Mouse (Mus musculus) CD4-positive, CD25-positive, alpha-beta regulatory T cell (primary cell): ENCODE data around the gene Olfr1413. TPM values are rescaled to one million over a fixed set of nuclear protein-coding genes. Genes with fewer than 3 reads are reported as not detected.

Experiments used
- polyA plus RNA-seq: library from polyadenylated mRNA; unstranded; fragments of 100-300 nt; shearing (Covaris generic); gene quantifications from one replicate; pipeline ENCODE4 v1.2.1, GENCODE M21; 2017

Gene Olfr1413
- polyA plus RNA-seq, result not detected

GRCm38 (mm10) chr1:92571022-92571421, at the start of gene Olfr1413:
Gene Olfr1413 (plus strand): TSS chr1:92571322.

GRCm38 (mm10) chr1:92585479-92585878, 14.4 kb downstream of the Olfr1413 start, which contains the start of gene Olfr1412:
Gene Olfr1412 (plus strand): TSS chr1:92585779.

GRCm38 (mm10) chr1:92594111-92594510, 23.0 kb downstream of the Olfr1413 start, which contains the start of gene Olfr1411:
Gene Olfr1411 (plus strand): TSS chr1:92594411.

GRCm38 (mm10) chr1:92605482-92605881, 34.4 kb downstream of the Olfr1413 start, which contains the start of gene Olfr1410:
Gene Olfr1410 (plus strand): TSS chr1:92605782.

GRCm38 (mm10) chr1:92617488-92617887, 46.4 kb downstream of the Olfr1413 start, which contains the start of gene Olfr12:
Gene Olfr12 (plus strand): TSS chr1:92617788.

Other genes starting within 250 kb of the Olfr1413 start
- gene Ndufa10, start 97.5 kb upstream of the Olfr1413 start, polyA plus RNA-seq, result 233 TPM
- gene Olfr1416, start 86.2 kb upstream of the Olfr1413 start, polyA plus RNA-seq, result not detected
- not detected for gene Olfr1415, start 75.2 kb upstream of the Olfr1413 start, polyA plus RNA-seq
- not detected for gene Olfr1414, start 52.7 kb upstream of the Olfr1413 start, polyA plus RNA-seq
- not detected for gene Olfr1412, start 14.5 kb downstream of the Olfr1413 start, polyA plus RNA-seq
- gene Olfr1411, start 23.1 kb downstream of the Olfr1413 start, polyA plus RNA-seq, result not detected
- not detected for gene Olfr1410, start 34.5 kb downstream of the Olfr1413 start, polyA plus RNA-seq
- not detected for gene Olfr12, start 46.5 kb downstream of the Olfr1413 start, polyA plus RNA-seq
- gene Cops9, start 70.7 kb downstream of the Olfr1413 start, polyA plus RNA-seq, result 197 TPM
- gene Otos, start 77.5 kb downstream of the Olfr1413 start, polyA plus RNA-seq, result 0.75 TPM